Comparison of ENCODE assay signal across 8 mouse cellular contexts in the genomic region with DNA sequence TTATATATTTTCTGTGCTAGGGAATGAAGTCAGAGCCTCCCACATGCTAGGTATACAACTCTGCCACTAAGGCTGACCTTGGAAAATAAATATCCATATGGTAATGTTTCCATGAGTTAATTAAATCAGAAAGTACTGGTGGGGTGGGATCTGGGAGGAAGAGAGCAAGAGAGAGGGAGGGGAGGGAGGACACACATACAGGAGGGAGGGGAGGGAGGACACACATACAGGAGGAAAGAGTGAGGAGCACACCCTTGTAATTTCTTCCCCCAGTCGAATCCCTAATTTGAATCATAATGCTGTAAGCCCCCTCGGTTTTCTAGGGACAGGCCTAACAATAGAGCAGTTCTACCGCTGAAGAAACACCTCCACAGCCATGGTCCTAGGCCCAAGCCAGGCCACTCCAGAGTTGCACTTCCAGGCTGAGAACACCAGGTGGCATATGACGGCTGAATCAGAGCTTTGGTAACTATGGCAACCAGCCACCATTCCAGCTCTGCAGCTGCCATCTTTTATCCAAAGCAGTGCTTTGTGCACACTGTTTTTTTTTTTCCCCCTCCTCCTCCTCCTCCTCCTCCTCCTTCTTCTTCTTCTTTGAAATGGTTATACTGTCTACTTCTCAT. TPM values are rescaled to one million over a fixed set of nuclear protein-coding genes. Genes with fewer than 3 reads are reported as not detected.
A peak's percentile ranks its signal among the peaks of the same experiment; 100 is the strongest.
DNase-seq lines count a peak whose midpoint lies in the region; ATAC-seq and TF ChIP-seq lines count a peak whose summit lies in the region.

No protein-coding gene starts in this region.

- 48% methylated on average over 4 of the region's 4 CpGs for WGBS in intestine, postnatal 0 days
- WGBS in midbrain, embryonic 15.5 days = 3% methylated on average over 4 of the region's 4 CpGs
- WGBS in small intestine, adult 2 months = 59% methylated on average over 4 of the region's 4 CpGs

- no peaks in the 10 kb centered on the region for H3K9me3 ChIP-seq in intestine, postnatal 0 days (ENCODE audit: control insufficient read depth)
- H3K9me3 ChIP-seq in midbrain, embryonic 15.5 days = no peaks in the 10 kb centered on the region

- no peak overlapping the region for H3K4me3 ChIP-seq in intestine, postnatal 0 days (ENCODE audit: low read depth, low read length)
- no peak overlapping the region for H3K4me3 ChIP-seq in midbrain, embryonic 15.5 days
- no peak overlapping the region for H3K4me3 ChIP-seq in small intestine, adult 2 months (ENCODE audit: low read depth, low read length)

- peak; percentile 97 for ATAC-seq in common myeloid progenitor, adult 5-6 weeks (replicated peaks; ENCODE audit: low read depth, poor library complexity, severe bottlenecking)
- 0 out of 2 replicates have a peak, but pooled peaks have one; percentile 23 for ATAC-seq in intestine, postnatal 0 days
- ATAC-seq in midbrain, embryonic 15.5 days (replicated peaks) = peak; percentile 87

- H3K4me1 ChIP-seq in intestine, postnatal 0 days (replicated peaks; ENCODE audit: control insufficient read depth, insufficient read depth, low read length) = peaks cover 5% of the 10 kb centered on the region; the same call in 1 of the 2 replicates
- peaks cover 37% of the 10 kb centered on the region for H3K4me1 ChIP-seq in midbrain, embryonic 15.5 days
- peaks cover 13% of the 10 kb centered on the region; the same call in 1 of the 2 replicates for H3K4me1 ChIP-seq in small intestine, adult 2 months (ENCODE audit: control insufficient read depth, insufficient read depth, insufficient read length, low read length)

- intact Hi-C loops in left cerebral cortex, postnatal 25 days (cut with DNase I) = no loop called here

- H3K9ac ChIP-seq in intestine, postnatal 0 days (ENCODE audit: low read depth, low read length) = no peak overlapping the region
- H3K9ac ChIP-seq in midbrain, embryonic 15.5 days = no peak overlapping the region

- peak; percentile 96 for DNase-seq in 3T3-L1 (ENCODE audit: low read depth, low spot score)
- DNase-seq in adipocyte (ENCODE audit: low spot score) = peak; percentile 94
- DNase-seq in gastrocnemius, adult 8-10 months (ENCODE audit: low spot score in 2 of 2) = peak; percentile 37 to 38
- peak; percentile 69 to 71 for DNase-seq in left cerebral cortex, postnatal 25 days (ENCODE audit: low spot score in 2 of 2)

- no peaks in the 10 kb centered on the region for H3K36me3 ChIP-seq in intestine, postnatal 0 days (ENCODE audit: control insufficient read depth, insufficient read depth)
- no peaks in the 10 kb centered on the region for H3K36me3 ChIP-seq in midbrain, embryonic 15.5 days (replicated peaks)
- H3K36me3 ChIP-seq in small intestine, adult 2 months (ENCODE audit: control insufficient read depth, insufficient read depth, low read length) = no peaks in the 10 kb centered on the region

- no peaks in the 10 kb centered on the region for H3K27me3 ChIP-seq in intestine, postnatal 0 days (replicated peaks; ENCODE audit: control insufficient read depth, insufficient read depth, low read length)
- no peaks in the 10 kb centered on the region for H3K27me3 ChIP-seq in midbrain, embryonic 15.5 days (replicated peaks)
- H3K27me3 ChIP-seq in small intestine, adult 2 months (ENCODE audit: control insufficient read depth, insufficient read depth, low read length) = no peaks in the 10 kb centered on the region

- no peak for TF ChIP-seq POLR2A in small intestine, adult 2 months (IDR thresholded peaks at IDR 0.05; ENCODE audit: low read depth, low read length)

- H3K27ac ChIP-seq in intestine, postnatal 0 days (ENCODE audit: low read depth, low read length) = no peak overlapping the region
- H3K27ac ChIP-seq in midbrain, embryonic 15.5 days = peak overlapping the region; percentile 82
- H3K27ac ChIP-seq in small intestine, adult 2 months (ENCODE audit: insufficient read depth, low read depth, low read length) = no peak overlapping the region

- H3K4me2 ChIP-seq in intestine, postnatal 0 days (replicated peaks; ENCODE audit: low read depth) = no peak overlapping the region
- H3K4me2 ChIP-seq in midbrain, embryonic 15.5 days = no peak overlapping the region

- peak; percentile 84 for TF ChIP-seq CTCF in intestine, postnatal 0 days (IDR thresholded peaks at IDR 0.05; ENCODE audit: low read depth)
- peak; percentile 78; the same call in 1 of the 2 replicates for TF ChIP-seq CTCF in small intestine, adult 2 months (IDR thresholded peaks at IDR 0.05; ENCODE audit: extremely low read depth, insufficient read length, insufficient replicate concordance, low read depth, low read length)

RNA-seq across cellular contexts. Expression of gene Akr1d1, which starts 59.5 kb away (rescaled TPM):
- total RNA-seq in common myeloid progenitor, adult 5-6 weeks (2017) = not detected in 2 replicates
- total RNA-seq in gastrocnemius, adult 8-10 months (2022) = under 1 TPM in 1 of 4 experiments, not detected in 3; 0.82 TPM
- 0.51 and 0.54 TPM in 2 replicates for polyA plus RNA-seq in intestine, postnatal 0 days (2015; fragmentation: Nextera tagmentation; extraction: Ambion mirVana)
- total RNA-seq in left cerebral cortex, postnatal 25 days (2021) = not detected
- not detected in 2 replicates for polyA plus RNA-seq in midbrain, embryonic 15.5 days (2015; fragmentation: Nextera tagmentation; extraction: Ambion mirVana)
- not detected in 2 replicates for polyA plus RNA-seq in small intestine, adult 2 months (2012; rRNA removed)

Comparison
In these comparisons a context has a peak if more than half of its experiments do, and no peak if none do; other contexts are left out.
1. DNase-seq: peak in every context shown above with its lines; median percentile 96 in 3T3-L1; 94 in adipocyte; 70 in left cerebral cortex, postnatal 25 days; 38 in gastrocnemius, adult 8-10 months.
2. ATAC-seq: peak in every context shown above with its lines; median percentile 97 in common myeloid progenitor, adult 5-6 weeks; 87 in midbrain, embryonic 15.5 days; 23 in intestine, postnatal 0 days.